Mouse (Mus musculus): ENCODE measurements around the gene Mecom.

DNA sequence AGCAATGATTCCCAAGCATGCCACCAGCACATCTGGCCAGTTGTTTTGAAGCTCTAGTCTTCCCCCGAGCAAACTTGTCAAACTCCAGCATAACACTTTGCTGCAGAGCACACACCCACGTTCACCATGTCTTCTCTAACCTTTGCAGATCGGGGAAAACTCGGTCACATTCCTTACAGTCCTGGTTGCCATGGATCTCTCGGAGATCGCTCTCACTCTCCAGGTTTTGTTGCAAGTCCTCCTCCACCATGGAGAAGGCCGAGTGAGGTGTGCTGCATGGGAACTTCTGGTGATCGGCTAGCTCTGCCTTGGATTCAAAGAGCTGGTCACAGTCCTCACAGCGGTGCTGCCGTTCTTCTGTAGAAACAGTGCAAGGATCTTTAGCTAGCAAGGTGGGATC is 554.5 kb downstream of the Mecom start:
- no peak for TF ChIP-seq CTCF (IDR thresholded peaks at IDR 0.05; ENCODE audit: extremely low read depth, insufficient read depth, insufficient read length, insufficient replicate concordance)
- no peak for TF ChIP-seq POLR2A (IDR thresholded peaks at IDR 0.05; ENCODE audit: low read depth, low read length)
